Mouse (Mus musculus) gastrocnemius, postnatal 4 days (tissue): ENCODE measurements around the gene Trnau1ap. TPM values are rescaled to one million over a fixed set of nuclear protein-coding genes. Genes with fewer than 3 reads are reported as not detected.
A peak's percentile ranks its signal among the peaks of the same experiment; 100 is the strongest.

Experiments
- DNase-seq, 2 experiments: peaks; one replicate each; pipeline ENCODE4 v3.0.0; 2021 to 2022; ENCODE audit warnings: low spot score in 2 of 2, mixed read lengths in 2 of 2
- long read RNA-seq, 2 experiments: library from polyadenylated mRNA; stranded (forward); transcript quantifications; one replicate each; pipeline ENCODE4 v2.0.0; 2021
- total RNA-seq, 2 experiments: library from RNA; stranded (reverse); gene quantifications; 2 replicates each; pipeline ENCODE4 v1.2.3; 2021

Trnau1ap gene
- total RNA-seq = 10 to 100 TPM; 25.0 to 26.6 TPM
- long read RNA-seq, experiment 1, transcript Trnau1ap-201 (9 exons, 1,130 nt) = major isoform, 26 of 40 reads
- long read RNA-seq, experiment 1, partial matches to known transcripts = 2 of 40 reads
- long read RNA-seq, experiment 1, other reads (novel, unspliced or antisense) = 8 of 40 reads
- long read RNA-seq, experiment 2, transcript Trnau1ap-201 (9 exons, 1,130 nt) = major isoform, 21 of 35 reads
- long read RNA-seq, experiment 2, partial matches to known transcripts = 6 of 35 reads
- long read RNA-seq, experiment 2, other reads (novel, unspliced or antisense) = 6 of 35 reads

- peak; percentile 79 to 91 for DNase-seq
Observed at GRCm38 (mm10) chr4:132329115-132329834, at the start of gene Trnau1ap. Gene Trnau1ap (minus strand): TSS chr4:132329538.

DNA sequence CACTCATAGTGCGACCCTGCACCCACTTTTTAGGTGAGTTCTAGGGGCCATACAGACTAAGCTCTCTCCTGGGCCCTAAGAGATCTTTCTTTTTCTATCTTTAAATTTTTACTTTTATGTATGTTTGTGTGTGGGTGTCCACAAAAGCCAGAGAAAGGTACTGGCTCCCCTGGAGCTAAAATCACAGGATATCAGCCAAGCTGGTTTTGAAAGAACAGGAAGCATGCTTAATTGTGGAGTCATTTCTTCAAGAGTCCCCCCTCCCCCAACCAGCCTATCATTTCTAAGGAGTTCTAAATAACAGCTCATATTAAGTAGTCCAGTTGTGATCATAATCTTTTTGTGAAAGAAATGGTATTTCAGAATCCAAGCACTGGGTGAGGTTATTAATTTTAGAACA is 44.5 kb upstream of the Trnau1ap start:
- no peak for DNase-seq

- no peak for DNase-seq
Observed at GRCm38 (mm10) chr4:132369953-132370750, 40.8 kb upstream of the Trnau1ap start.

DNA sequence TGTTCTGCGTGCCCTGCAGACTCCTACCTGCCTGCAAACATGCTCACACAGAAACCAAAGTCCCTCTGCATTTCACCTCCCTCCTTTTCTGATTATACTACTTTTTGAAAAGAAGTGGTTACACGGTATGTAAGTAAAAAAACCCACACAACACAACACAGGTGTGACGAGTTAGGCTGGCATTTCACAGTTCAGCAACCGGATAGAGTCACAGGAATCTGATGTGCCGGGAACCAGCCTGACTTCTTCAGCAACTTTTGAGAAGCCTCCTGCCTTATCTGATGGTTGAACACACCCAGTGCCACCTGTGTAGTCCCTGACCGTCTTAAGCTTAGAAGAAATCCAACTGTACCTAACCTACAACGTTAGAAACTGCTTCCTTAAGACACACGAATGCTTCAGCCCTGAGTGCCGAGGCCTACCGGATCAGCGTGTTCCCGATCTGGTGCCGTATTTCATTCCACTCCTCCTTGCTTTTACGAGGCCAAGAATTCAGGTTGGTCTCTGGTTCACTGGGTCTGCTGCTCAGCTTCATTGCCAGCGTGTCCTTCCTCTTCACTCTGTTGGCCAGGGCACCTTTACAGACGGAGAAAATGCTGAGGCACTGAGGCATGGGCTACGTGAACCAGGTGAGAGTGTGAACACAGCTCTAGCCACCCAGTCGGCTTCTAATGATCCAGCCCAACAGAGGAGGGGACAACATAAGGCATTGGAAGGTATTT is 38.3 kb upstream of the Trnau1ap start:
- no peak for DNase-seq

DNA sequence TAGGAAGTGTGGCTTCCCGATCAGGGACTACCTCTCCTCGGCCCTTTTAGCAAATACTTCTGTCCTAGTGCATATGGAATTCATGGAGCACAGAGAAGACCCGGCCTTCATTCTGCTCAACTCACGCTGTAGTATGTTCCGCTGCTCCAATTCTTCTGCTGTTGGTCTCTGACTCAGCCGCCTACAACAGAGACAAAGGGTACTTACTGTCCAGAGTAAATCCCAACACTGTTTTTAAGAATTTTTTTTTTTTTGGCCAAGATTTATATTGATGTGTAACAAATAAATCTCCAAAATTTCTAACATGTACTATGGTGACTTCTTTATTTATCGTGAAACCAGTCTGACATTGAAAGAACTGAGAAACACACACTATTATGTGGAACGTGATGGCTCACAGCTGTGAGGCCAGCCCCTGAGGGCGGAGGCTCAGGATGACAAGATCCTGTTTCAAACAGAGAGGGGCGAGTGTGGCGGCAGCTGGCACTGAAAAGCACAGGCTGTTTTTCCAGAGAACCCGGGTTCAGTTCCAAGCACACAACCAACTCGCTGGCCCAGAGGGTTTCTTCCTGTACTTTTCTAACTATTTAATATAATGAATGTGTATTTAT is 36.2 kb upstream of the Trnau1ap start:
- no peak for DNase-seq

GRCm38 (mm10) chr4:132363487-132363886 is 34.1 kb upstream of the Trnau1ap start:
- no peak for DNase-seq

DNA sequence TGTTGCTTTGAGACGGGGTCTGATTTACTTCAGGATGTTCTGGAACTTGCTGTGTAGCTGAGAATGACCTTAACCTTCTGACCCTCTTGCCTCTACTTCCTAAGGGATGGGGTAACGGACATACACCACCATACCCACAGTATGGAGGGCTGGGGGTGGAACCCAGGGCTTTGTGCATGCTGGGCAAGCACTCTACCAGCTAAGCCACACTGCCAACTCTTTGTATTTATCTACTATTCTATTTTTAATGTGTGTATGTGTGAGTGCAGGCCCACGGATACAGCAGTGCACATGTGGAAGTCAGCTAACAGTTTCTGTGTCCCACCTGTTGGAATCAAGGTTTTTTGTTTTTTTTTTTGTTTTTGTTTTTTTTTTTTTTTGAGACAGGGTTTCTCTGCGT is 30.2 kb upstream of the Trnau1ap start:
- DNase-seq = no peak

GRCm38 (mm10) chr4:132356170-132356569 is 26.8 kb upstream of the Trnau1ap start:
- peak in 1 of 2 experiments; percentile 46 for DNase-seq

DNA sequence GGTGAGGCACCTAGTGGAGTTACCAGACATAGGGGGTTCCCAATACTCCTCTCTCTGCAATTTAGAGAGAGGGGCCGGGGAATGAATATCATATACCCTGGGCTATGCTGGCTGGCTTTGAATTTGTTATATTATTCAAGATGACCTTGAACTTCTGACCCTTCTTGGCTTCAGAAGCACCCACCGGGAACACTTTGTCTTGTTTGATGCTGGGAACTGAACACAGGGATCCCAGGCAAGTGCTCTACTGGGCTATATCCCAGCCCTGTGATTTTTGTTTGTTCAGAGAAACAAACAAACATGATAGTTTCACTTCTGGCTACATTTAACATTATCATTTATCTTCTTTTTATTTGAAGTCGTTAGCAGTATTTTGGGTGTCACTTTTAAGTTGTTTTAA is 26.1 kb upstream of the Trnau1ap start:
- DNase-seq = no peak

DNA sequence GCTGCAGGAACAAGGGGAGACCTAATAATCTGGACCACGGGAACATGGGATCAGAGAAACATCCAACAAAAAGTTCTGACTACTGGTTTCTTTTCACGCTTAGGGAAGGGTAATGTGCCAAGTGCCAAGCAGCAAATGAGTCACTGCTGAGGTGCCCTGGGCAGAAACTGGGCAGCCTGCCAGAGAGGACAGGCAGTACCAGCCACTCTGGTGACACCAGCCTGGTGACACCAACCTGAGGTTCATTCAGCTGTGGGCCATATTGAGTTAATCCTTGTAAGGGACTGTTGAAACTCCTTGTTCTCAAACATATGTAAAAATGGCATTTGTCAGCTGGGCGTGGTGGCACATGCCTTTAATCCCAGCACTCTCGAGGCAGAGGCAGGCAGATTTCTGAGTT is 25.2 kb upstream of the Trnau1ap start:
- DNase-seq = no peak

GRCm38 (mm10) chr4:132353481-132353885 is 24.1 kb upstream of the Trnau1ap start, which contains the start of gene Rcc1:
Gene Rcc1 (minus strand): TSS chr4:132353605.
- peak; percentile 78 to 89 for DNase-seq

DNA sequence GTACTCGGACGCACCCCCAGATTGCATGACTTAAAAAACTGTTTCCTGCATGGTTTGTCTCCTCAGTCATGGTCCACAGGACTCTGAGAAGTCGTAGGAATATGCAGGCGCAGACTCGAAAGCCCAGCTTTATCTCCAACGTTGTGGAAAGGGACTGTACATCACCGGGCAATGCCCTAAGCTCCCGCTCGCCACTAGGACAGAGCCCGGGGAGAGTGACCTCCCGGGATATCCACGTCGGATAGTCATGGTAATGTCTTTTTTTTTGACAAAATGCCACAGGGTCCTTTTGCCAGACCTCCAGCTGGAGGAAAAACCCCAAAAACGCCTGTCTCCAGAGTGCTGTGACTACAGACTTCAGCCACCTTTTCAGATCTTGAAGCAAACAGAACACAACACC is 23.4 kb upstream of the Trnau1ap start:
- DNase-seq = no peak

- DNase-seq = no peak
Observed at GRCm38 (mm10) chr4:132351401-132351800, 22.1 kb upstream of the Trnau1ap start.

DNA sequence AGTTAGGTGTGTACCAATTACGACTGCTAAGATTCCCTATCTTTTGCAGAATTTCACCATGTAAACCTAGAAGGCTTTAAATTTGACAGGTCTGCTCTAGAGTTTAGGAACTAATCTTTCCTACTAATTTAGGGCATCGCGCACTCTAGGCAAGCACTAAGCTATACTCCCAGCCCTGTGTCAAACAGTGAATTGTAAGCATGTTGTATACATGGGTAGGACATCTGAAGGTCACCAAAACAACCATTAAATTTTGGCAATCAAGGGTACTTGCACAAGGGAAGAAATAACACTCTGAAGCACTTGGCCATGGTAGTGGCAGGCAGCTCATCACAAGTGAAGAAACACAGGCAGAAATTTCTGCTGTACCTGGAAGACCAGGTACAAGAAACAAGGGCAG is 21.5 kb upstream of the Trnau1ap start:
- DNase-seq = no peak

GRCm38 (mm10) chr4:132350123-132350740 is 20.9 kb upstream of the Trnau1ap start:
- no peak for DNase-seq

DNA sequence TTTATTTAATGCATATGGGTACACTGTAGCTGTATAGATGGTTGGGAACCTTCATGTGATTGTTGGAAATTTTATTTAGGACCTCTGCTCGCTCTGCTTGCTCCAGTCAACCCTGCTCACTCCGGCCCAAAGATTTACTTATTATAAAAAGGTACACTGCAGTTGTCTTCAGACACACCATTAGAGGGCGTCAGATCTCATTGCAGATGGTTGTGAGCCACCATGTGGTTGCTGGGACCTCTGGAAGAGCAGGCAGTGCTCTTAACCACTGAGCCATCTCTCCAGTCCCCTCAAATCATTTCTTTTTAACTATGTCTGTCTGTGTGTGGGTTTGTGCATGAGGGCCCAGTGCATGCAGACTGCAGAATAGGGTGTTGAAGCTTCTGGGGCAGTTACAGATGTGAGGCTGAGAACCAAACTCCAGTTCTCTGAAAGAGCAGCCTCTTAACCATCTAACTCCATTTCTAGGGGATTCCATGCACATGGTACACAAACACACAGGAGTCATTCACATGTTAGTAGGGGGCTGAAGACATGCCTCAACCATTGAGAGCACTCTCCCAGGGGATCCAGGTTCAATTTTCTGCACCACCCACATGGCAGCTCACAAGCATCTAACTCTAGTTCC is 20.3 kb upstream of the Trnau1ap start:
- no peak for DNase-seq

GRCm38 (mm10) chr4:132346661-132347060 is 17.3 kb upstream of the Trnau1ap start:
- DNase-seq = no peak

- no peak for DNase-seq
Observed at GRCm38 (mm10) chr4:132346261-132346660, 16.9 kb upstream of the Trnau1ap start.

DNA sequence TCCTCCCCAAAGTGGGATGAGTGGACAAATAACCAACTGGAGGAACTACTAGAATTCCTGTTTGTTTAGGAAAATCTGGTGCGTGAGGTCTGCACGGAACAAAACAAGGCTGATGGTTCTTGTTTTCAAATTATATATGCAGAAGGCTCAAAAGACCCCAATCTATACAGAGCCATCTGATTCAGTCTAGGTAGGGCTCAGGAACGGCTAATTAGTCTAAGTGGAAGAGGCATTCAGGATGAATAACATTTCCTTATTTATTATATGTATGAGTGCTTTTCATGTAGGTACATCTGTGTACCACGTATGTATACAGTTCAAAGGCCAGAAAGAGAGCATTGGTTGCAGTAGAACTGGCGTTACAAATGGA is 16.5 kb upstream of the Trnau1ap start:
- no peak for DNase-seq
